Mouse (Mus musculus) midbrain, embryonic 13.5 days (tissue): ENCODE measurements at regions not wholly inside any gene's neighbourhood (a gene's known extent, or its start where the extent isn't known, plus 50 kb on each side); places are given as distances from the start of the nearest gene placed in this dataset.

Experiments used
- ATAC-seq: fragments of 200-750 bp; cut with Nextera tagmentation; 2 replicates; pipeline ENCODE4 v1.8.0; 2017; ENCODE audit warnings: mild to moderate bottlenecking, moderate TSS enrichment, moderate library complexity
- H3K27ac ChIP-seq: fragments of 300-500 bp; sonication (generic); 2 replicates; pipeline ENCODE4 v1.5.1; 2015; ENCODE audit warnings: inconsistent platforms, mild to moderate bottlenecking, moderate library complexity
- H3K27me3 ChIP-seq: fragments of 300-500 bp; sonication (generic); 2 replicates; pipeline ENCODE4 v1.6.1; 2015; ENCODE audit warnings: mild to moderate bottlenecking, inconsistent platforms
- H3K36me3 ChIP-seq: fragments of 300-500 bp; sonication (generic); 2 replicates; pipeline ENCODE4 v1.6.1; 2015; ENCODE audit warnings: mild to moderate bottlenecking, inconsistent platforms
- H3K4me1 ChIP-seq: fragments of 300-500 bp; sonication (generic); replicated peaks from 2 replicates; pipeline ENCODE4 v1.6.1; 2015; ENCODE audit warnings: inconsistent platforms
- H3K4me2 ChIP-seq: fragments of 300-500 bp; sonication (generic); replicated peaks from 2 replicates; pipeline ENCODE4 v1.6.1; 2015; ENCODE audit warnings: moderate library complexity, mild to moderate bottlenecking, inconsistent platforms
- H3K4me3 ChIP-seq: fragments of 300-500 bp; sonication (generic); replicated peaks from 2 replicates; pipeline ENCODE4 v1.5.1; 2015; ENCODE audit warnings: mild to moderate bottlenecking, inconsistent platforms
- H3K9ac ChIP-seq: fragments of 300-500 bp; sonication (generic); replicated peaks from 2 replicates; pipeline ENCODE4 v1.6.1; 2015; ENCODE audit warnings: mild to moderate bottlenecking, inconsistent platforms
- H3K9me3 ChIP-seq: fragments of 300-500 bp; sonication (generic); 2 replicates; pipeline ENCODE4 v1.6.1; 2016; ENCODE audit warnings: mild to moderate bottlenecking, inconsistent platforms
- WGBS: fragments of 180-500 bp; shearing (Covaris S2); methylation state at CpG from one replicate; pipeline ENCODE4 v1.1.7; 2015; 5-methylcytosine and 5-hydroxymethylcytosine counted together

DNA sequence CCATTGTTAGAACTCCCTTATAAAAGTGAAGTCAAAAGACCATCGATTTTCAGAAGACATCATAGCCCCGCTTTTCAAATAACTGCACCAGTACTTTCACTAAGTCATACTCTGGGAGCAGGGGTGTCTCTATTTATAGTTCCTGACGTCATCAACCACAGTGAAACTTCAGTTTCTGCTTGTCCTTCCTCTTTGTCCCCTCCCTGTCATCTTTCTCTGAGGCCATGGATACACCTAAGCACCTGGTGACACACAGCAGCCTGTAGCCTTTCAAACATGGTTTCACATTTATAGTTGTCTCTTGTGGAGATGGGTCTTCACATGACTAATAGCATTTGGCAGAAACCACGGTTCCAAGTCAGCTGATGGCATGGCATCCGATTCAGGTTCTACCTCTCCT, 277.2 kb downstream of the 4933412E24Rik start:
- H3K9me3 ChIP-seq, result no peaks in the 10 kb centered on the region
- H3K4me1 ChIP-seq, result no peaks in the 10 kb centered on the region
- H3K9ac ChIP-seq, result no peak overlapping the region
- no peak for ATAC-seq
- WGBS, result 90% methylated on average over 5 of the region's 5 CpGs
- H3K27ac ChIP-seq, result no peak overlapping the region
- H3K36me3 ChIP-seq, result no peaks in the 10 kb centered on the region
- no peak overlapping the region for H3K4me2 ChIP-seq
- H3K27me3 ChIP-seq, result no peaks in the 10 kb centered on the region
- H3K4me3 ChIP-seq, result no peak overlapping the region

DNA sequence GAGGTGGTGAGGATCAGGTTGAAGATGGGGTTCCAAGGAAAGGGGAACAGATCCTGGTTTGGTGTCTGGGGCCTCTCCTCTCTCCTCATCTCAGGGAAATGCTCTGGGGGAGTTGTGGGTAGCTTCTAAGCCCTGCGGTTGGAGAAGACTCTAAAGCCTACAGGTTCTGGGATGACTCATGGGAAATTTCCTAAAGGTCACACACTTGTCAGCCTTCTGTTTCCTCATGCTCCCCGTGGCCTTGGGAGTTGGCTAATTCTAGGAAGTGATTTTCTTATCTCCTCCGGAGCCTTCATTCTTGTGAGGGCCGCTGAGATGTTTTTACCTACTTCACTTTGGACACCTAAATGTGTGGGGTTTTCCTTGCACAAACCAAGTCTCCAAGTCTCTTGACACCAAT, 279.2 kb downstream of the 4933412E24Rik start:
- Histone ChIP-seq H3K27me3 (no peaks in the 10 kb centered on the region), H3K4me1 (no peaks in the 10 kb centered on the region), H3K27ac (no peak overlapping the region), H3K9me3 (no peaks in the 10 kb centered on the region), H3K4me2 (no peak overlapping the region), H3K36me3 (no peaks in the 10 kb centered on the region), H3K4me3 (no peak overlapping the region), H3K9ac (no peak overlapping the region)
- 95% methylated on average over 4 of the region's 4 CpGs for WGBS
- no peak for ATAC-seq

DNA sequence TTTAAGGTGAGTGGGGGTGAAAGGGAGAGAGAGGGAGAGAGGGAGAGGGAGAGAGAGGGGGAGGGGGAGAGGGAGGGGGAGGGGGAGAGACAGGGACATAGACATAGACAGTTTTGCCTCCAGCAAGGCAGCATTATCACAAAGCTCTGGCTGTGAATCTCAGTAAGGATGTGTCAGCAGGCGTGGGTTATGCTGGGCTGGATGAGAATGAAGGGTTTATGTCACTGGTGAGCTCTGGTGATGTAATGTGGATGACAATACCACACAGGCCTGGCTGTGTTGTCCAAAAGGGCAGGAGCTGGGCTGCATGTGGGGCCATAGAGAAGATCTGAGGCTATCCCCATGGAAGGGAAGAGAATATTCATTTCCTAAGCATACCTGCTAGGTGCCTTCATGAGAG, 282.0 kb downstream of the 4933412E24Rik start:
- 66% methylated on average over 1 of the region's 1 CpGs for WGBS
- Histone ChIP-seq H3K27me3 (no peaks in the 10 kb centered on the region), H3K4me2 (no peak overlapping the region), H3K9me3 (no peaks in the 10 kb centered on the region), H3K36me3 (no peaks in the 10 kb centered on the region), H3K9ac (no peak overlapping the region), H3K27ac (no peak overlapping the region), H3K4me1 (no peaks in the 10 kb centered on the region), H3K4me3 (no peak overlapping the region)
- no peak for ATAC-seq

DNA sequence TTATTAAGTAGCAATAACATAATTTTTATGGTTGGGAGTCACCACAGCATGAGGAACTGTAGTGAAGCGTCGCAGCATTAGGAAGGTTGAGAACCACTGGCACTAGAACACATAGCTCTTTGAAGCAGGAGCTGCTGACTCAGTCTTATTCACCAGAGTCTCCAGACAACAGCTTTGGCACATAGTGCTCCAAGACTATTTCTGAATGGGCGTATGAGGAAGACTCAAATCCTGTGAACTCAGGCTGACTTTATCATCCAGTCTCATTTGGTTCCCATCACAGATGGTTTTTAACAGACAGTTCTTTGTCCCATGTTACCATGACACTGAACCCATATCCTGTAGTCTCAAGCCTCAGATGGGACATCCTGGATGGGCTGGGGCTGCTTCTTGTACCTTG, 282.5 kb downstream of the 4933412E24Rik start:
- Histone ChIP-seq H3K9ac (no peak overlapping the region), H3K36me3 (no peaks in the 10 kb centered on the region), H3K27ac (no peak overlapping the region), H3K4me3 (no peak overlapping the region), H3K9me3 (no peaks in the 10 kb centered on the region), H3K4me1 (no peaks in the 10 kb centered on the region), H3K27me3 (no peaks in the 10 kb centered on the region), H3K4me2 (no peak overlapping the region)
- WGBS, result 93% methylated on average over 3 of the region's 3 CpGs
- no peak for ATAC-seq

DNA sequence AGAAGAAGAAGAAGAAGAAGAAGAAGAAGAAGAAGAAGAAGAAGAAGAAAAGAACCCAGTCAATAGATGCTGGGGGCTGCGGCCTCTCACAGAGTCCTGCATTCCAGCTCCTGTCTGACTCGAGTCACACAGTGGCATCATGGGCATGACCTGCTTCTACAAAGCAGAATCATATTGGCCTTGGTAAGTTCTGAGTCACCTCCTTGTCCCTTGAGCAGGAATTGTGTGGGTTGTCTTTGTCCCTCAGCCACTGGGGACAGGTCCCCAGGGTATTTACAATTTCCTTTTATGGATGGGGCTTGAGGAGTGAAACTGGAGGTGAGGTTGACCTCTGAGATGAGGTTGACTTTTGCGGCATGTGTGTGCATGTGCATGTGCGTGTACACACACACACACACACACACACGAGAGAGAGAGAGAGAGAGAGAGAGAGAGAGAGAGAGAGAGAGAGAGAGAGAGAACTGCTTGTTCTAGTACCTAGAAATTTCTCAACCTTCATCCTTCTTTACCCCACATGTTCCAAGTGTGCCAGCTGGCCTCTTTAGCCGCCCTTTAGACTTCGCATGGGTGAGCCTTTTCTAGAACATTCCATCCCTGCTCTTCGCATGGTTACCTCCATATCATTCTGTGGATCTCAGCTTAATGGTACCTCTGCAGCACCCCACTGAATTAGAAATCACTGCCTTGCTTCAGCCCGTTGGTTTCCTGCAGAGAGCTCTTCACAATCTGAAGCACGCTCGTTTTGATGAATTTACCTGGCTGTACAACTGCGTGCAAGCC, 283.2 kb downstream of the 4933412E24Rik start:
- H3K4me1 ChIP-seq, result no peaks in the 10 kb centered on the region
- no peaks in the 10 kb centered on the region for H3K27me3 ChIP-seq
- H3K36me3 ChIP-seq, result no peaks in the 10 kb centered on the region
- WGBS, result 83% methylated on average over 11 of the region's 12 CpGs
- no peak for ATAC-seq
- H3K4me3 ChIP-seq, result no peak overlapping the region
- no peak overlapping the region for H3K9ac ChIP-seq
- H3K4me2 ChIP-seq, result no peak overlapping the region
- no peaks in the 10 kb centered on the region for H3K9me3 ChIP-seq
- H3K27ac ChIP-seq, result no peak overlapping the region

DNA sequence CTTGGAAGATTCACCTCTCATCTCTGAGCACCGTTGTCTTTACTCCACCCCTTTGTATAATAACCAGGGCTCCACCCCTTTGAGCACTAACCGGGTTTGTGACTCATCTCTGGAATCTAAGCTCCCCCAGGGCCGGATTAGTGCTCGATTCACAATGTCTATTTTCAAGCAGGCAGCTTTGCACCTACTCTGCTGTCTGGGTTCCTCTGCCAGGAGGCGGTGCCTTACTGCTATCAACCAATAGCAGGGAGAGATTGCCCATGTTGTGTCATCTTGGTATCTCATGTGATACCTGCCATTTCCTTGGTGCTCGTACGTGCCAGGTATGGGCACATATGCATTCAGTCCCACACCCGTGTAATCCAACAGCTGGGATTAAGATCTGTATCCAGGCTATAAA, 285.3 kb downstream of the 4933412E24Rik start:
- H3K9ac ChIP-seq, result no peak overlapping the region
- no peaks in the 10 kb centered on the region for H3K36me3 ChIP-seq
- ATAC-seq, result no peak
- no peaks in the 10 kb centered on the region for H3K4me1 ChIP-seq
- H3K27ac ChIP-seq, result no peak overlapping the region
- WGBS, result 79% methylated on average over 8 of the region's 8 CpGs
- H3K4me2 ChIP-seq, result no peak overlapping the region
- H3K27me3 ChIP-seq, result no peaks in the 10 kb centered on the region
- no peak overlapping the region for H3K4me3 ChIP-seq
- H3K9me3 ChIP-seq, result no peaks in the 10 kb centered on the region

DNA sequence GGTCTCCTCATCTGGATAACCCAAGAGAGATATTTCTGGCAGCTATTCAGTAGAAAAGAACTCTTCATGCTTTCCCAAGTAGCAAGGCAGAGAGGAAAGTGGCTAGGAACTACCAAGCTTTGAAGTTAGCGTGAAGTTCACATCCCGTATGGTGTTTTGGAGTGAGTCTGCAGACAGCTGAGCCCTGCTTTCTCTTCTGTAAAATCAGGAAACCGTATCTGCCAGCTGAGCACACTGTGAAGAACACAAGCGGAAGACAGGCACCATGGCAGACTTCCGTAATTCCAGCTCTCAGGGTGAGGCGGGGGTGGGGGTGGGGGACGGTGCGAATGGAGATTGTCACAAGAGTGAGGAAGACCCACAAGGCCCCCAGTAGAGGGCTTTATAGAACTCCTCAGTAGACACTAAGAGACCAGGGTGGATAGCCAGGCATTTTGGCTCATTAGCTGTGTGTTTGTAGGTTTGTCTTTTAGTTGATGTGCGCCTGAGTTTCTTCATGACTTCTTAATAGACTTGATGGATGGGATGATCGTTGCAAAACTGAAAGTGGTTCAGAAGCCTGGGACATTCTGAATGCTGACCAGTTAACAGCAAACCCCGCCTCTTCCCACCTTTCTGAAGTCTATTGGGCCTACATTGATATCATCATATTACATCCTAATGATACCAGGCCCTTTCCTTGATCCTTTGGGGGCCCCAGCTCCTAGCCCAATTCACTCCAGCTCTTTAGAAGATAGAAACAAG, 287.4 kb downstream of the 4933412E24Rik start:
- H3K4me2 ChIP-seq, result no peak overlapping the region
- no peak overlapping the region for H3K9ac ChIP-seq
- H3K4me3 ChIP-seq, result no peak overlapping the region
- no peaks in the 10 kb centered on the region for H3K36me3 ChIP-seq
- no peaks in the 10 kb centered on the region for H3K27me3 ChIP-seq
- WGBS, result 90% methylated on average over 11 of the region's 11 CpGs
- no peaks in the 10 kb centered on the region for H3K4me1 ChIP-seq
- H3K27ac ChIP-seq, result no peak overlapping the region
- no peaks in the 10 kb centered on the region for H3K9me3 ChIP-seq
- no peak for ATAC-seq

DNA sequence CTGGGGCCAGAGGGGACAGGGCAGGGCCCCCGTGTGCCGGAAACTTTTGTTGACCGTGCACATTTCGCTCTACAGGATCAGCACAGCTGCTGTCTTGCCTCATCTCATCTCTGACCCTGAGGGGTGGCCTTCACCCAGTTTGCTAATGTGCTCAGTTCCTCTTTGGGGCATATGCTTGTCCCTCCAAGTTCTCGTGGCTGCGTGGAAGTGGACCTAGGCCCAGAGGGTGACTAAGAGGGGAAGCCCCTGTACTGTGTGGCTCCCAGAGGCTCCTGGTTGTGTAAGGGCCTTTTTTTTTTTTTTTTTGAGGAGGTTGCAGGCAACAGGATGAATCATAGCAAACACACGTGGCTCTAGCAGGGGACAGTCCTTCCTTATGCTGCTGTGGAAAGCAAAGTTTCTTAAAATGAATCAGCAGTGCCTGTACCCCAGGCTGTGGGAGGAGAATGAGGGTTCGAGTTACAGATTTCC, 288.2 kb downstream of the 4933412E24Rik start:
- Histone ChIP-seq H3K9me3 (no peaks in the 10 kb centered on the region), H3K4me3 (no peak overlapping the region), H3K4me2 (no peak overlapping the region), H3K27ac (no peak overlapping the region), H3K9ac (no peak overlapping the region), H3K36me3 (no peaks in the 10 kb centered on the region), H3K4me1 (no peaks in the 10 kb centered on the region), H3K27me3 (no peaks in the 10 kb centered on the region)
- WGBS, result 82% methylated on average over 8 of the region's 8 CpGs
- ATAC-seq, result no peak

DNA sequence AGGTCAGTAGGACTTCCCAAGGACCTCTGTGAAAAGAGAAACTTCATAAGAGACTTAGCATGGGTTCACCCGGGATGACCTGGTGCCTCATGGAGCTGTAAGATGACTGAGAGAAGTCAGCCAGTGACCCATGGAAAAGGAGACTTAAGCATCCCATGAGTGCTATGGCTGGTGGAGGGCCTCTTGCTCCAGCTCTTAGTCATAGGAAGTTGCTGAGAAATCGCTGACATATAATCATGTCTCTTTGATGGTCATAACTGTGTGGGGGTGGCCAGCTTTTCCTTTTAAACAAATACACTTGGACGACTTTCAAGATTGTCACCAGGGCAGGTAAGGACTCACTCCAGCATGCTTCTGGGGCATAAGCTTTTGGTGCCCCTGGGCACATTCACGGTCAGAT, 290.5 kb downstream of the 4933412E24Rik start:
- H3K36me3 ChIP-seq, result no peaks in the 10 kb centered on the region

DNA sequence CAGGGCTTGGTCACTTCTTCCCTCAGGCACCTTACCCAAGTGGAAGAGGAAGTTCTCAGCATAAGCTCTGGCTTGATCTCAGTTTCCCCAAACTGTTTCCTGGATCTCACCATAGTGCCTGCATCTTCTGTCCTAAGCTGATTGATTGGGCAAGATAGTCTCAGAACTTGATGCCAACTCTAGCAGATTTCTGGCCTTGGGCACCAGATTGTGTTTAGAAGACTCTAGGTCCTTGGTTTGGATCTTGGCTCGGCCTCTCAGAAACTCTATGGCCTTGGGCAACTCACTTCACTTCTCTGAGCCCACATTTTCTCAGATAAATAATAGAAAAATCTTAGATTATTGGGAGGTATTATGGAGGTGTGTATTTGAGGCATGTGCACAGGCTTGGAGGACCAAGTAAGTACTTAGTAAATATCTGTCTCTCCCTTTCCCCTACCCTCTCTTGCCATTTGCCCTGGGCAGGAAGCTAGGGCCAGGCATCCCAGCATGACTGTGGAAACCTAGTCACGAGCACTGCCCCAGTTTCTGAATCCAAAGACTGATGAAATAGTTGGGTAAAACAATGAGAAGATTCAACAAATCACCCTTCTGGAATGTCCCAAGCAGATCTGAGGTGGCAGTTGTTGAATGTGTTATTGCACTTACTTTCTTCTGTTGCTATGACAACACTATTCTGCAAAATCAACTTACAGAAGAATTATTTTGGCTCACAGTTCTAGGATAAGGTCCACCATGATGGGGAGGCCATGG, 293.6 kb downstream of the 4933412E24Rik start:
- Histone ChIP-seq H3K4me1 (no peaks in the 10 kb centered on the region), H3K9ac (no peak overlapping the region), H3K4me2 (no peak overlapping the region), H3K27ac (no peak overlapping the region), H3K9me3 (no peaks in the 10 kb centered on the region), H3K27me3 (no peaks in the 10 kb centered on the region), H3K4me3 (no peak overlapping the region), H3K36me3 (no peaks in the 10 kb centered on the region)
- no peak for ATAC-seq
- WGBS, result 80% methylated on average over 2 of the region's 2 CpGs

More for the DNA sequence above, 290.5 kb downstream of the 4933412E24Rik start:
- no peak overlapping the region for H3K9ac ChIP-seq
- no peaks in the 10 kb centered on the region for H3K27me3 ChIP-seq
- WGBS, result 90% methylated on average over 4 of the region's 4 CpGs
- H3K9me3 ChIP-seq, result no peaks in the 10 kb centered on the region
- H3K4me3 ChIP-seq, result no peak overlapping the region
- H3K4me2 ChIP-seq, result no peak overlapping the region
- no peak overlapping the region for H3K27ac ChIP-seq
- no peaks in the 10 kb centered on the region for H3K4me1 ChIP-seq
- no peak for ATAC-seq

DNA sequence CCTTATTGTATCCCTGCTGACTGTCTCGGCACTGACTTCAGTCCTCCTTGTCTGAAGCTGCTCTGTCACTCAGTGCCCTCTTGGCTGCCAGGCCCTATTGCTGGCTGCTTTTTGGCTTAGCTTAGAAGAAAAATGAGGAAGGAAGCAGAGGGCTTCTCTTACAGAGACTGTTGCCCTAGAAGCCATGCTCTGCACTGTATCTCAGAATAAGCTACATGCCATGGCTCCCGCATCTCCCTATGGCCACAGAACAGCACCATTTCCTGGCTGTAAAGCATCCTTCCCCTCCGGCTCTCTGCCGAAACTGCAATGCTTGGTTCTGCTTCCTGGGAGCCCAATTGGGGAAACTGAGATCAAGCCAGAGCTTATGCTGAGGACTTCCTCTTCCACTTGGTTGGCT, 295.0 kb downstream of the 4933412E24Rik start:
- H3K4me1 ChIP-seq, result no peaks in the 10 kb centered on the region
- no peaks in the 10 kb centered on the region for H3K36me3 ChIP-seq
- H3K27me3 ChIP-seq, result no peaks in the 10 kb centered on the region
- H3K4me3 ChIP-seq, result no peak overlapping the region
- no peaks in the 10 kb centered on the region for H3K9me3 ChIP-seq
- H3K9ac ChIP-seq, result no peak overlapping the region
- H3K27ac ChIP-seq, result no peak overlapping the region
- H3K4me2 ChIP-seq, result no peak overlapping the region
- 89% methylated on average over 4 of the region's 4 CpGs for WGBS
- ATAC-seq, result no peak

DNA sequence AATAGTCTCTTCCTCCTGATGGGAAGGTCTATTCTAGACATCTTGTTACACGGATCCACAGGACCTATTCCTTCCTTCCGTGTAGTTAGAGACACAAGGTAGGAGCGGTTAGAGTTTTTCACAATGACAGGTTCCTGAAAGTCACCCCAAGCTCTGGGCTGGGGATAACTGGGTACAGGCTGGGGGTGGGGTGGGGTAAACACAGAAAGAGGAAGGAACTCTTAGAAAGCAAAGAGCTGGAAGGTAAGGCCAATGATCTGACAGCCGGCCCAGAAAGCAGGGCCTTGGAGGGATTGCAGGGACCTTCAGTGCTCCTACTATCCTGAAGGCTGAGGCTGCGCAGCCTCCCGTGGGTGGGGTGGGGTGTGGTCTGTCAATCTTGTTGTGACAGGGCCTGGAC, 295.4 kb downstream of the 4933412E24Rik start:
- no peaks in the 10 kb centered on the region for H3K9me3 ChIP-seq
- no peak overlapping the region for H3K9ac ChIP-seq
- no peaks in the 10 kb centered on the region for H3K27me3 ChIP-seq
- H3K27ac ChIP-seq, result no peak overlapping the region
- 90% methylated on average over 6 of the region's 6 CpGs for WGBS
- H3K4me2 ChIP-seq, result no peak overlapping the region
- ATAC-seq, result no peak
- no peak overlapping the region for H3K4me3 ChIP-seq
- no peaks in the 10 kb centered on the region for H3K36me3 ChIP-seq
- H3K4me1 ChIP-seq, result no peaks in the 10 kb centered on the region
